Mouse (Mus musculus) ES-Bruce4 (cell line): ENCODE data around the gene A630001G21Rik.

Source experiments
- CTCF ChIP-seq: IDR thresholded peaks from one replicate; pipeline ENCODE4 v1.8.1; 2011; ENCODE audit warnings: low read depth, low read length
- EP300 ChIP-seq: IDR thresholded peaks from 2 replicates; pipeline ENCODE4 v1.6.1; 2011; ENCODE audit warnings: low read depth, low read length; ENCODE audit not compliant: insufficient read depth
- POLR2A ChIP-seq: IDR thresholded peaks from one replicate; pipeline ENCODE4 v1.8.1; 2011; ENCODE audit warnings: low read length; ENCODE audit not compliant: insufficient read depth

- TF ChIP-seq POLR2A (no peak), CTCF (no peak), EP300 (no peak)
Observed at GRCm38 (mm10) chr1:85746511-85746910, 31.9 kb downstream of the A630001G21Rik start.
